Mouse (Mus musculus) hindbrain, embryonic 11.5 days (tissue): ENCODE measurements around the gene Ccl17. TPM values are rescaled to one million over a fixed set of nuclear protein-coding genes. Genes with fewer than 3 reads are reported as not detected.
A peak's percentile ranks its signal among the peaks of the same experiment; 100 is the strongest.

Experiments
- ATAC-seq: fragments of 200-750 bp; cut with Nextera tagmentation; 2 replicates; pipeline ENCODE4 v1.8.0; 2017; ENCODE audit warnings: mild to moderate bottlenecking, moderate TSS enrichment, moderate library complexity; ENCODE audit not compliant: low FRiP score
- DNase-seq: peaks from one replicate; pipeline ENCODE4 v3.0.0-alpha.2; 2015; ENCODE audit warnings: low spot score
- H3K27ac ChIP-seq: fragments of 300-500 bp; sonication (generic); 2 replicates; pipeline ENCODE4 v1.5.1; 2014; ENCODE audit warnings: mild to moderate bottlenecking, low read depth, low read length
- H3K27me3 ChIP-seq: fragments of 300-500 bp; sonication (generic); 2 replicates; pipeline ENCODE4 v1.6.1; 2014; ENCODE audit warnings: mild to moderate bottlenecking, low read length, moderate library complexity, mixed read lengths; ENCODE audit not compliant: control insufficient read depth, insufficient read depth
- H3K36me3 ChIP-seq: fragments of 300-500 bp; sonication (generic); 2 replicates; pipeline ENCODE4 v1.6.1; 2014; ENCODE audit warnings: mild to moderate bottlenecking, low read length, moderate library complexity, mixed read lengths; ENCODE audit not compliant: control insufficient read depth, insufficient read depth
- H3K4me1 ChIP-seq: fragments of 300-500 bp; sonication (generic); replicated peaks from 2 replicates; pipeline ENCODE4 v1.6.1; 2014; ENCODE audit warnings: low read length, mixed read lengths; ENCODE audit not compliant: control insufficient read depth, insufficient read depth
- H3K4me2 ChIP-seq: fragments of 300-500 bp; sonication (generic); replicated peaks from 2 replicates; pipeline ENCODE4 v1.6.1; 2014; ENCODE audit warnings: mild to moderate bottlenecking, low read depth, low read length
- H3K4me3 ChIP-seq: fragments of 300-500 bp; sonication (generic); 2 replicates; pipeline ENCODE4 v1.5.1; 2014; ENCODE audit warnings: low read depth, low read length
- H3K9ac ChIP-seq: fragments of 300-500 bp; sonication (generic); 2 replicates; pipeline ENCODE4 v1.6.1; 2014; ENCODE audit warnings: low read depth, low read length
- H3K9me3 ChIP-seq: fragments of 300-500 bp; sonication (generic); 2 replicates; pipeline ENCODE4 v1.6.1; 2016; ENCODE audit warnings: low read length; ENCODE audit not compliant: control insufficient read depth
- WGBS: fragments of 180-500 bp; shearing (Covaris S2); extraction: QIAGEN DNeasy Blood & Tissue Kit; methylation state at CpG from one replicate; pipeline ENCODE4 v1.1.7; 2014; 5-methylcytosine and 5-hydroxymethylcytosine counted together
- polyA plus RNA-seq: library from polyadenylated mRNA; unstranded; fragments of >200 nt; fragmentation: Nextera tagmentation; extraction: Ambion mirVana; gene quantifications from 2 replicates; pipeline ENCODE4 v1.2.1, GENCODE M21; 2014

Ccl17 gene
- polyA plus RNA-seq, 1 experiment from 2014 or later: not detected

DNA sequence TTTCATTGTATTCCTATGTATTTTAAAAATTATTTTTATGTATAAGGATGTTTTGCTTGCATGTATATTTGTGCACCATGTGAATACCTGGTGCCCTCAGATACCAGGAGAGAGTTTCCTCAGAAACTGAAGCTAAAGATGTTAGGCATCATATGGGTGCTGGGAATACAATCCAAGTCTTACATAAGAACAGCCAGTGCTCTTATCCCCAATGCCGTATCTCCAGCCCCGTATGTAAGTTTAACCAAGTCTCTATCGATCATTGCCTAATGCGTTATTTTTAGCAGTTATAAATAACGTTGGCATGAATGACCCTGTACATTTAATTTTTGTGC is 46.7 kb downstream of the Ccl17 start:
- no peaks in the 10 kb centered on the region for H3K27me3 ChIP-seq
- DNase-seq (no peak), ATAC-seq (peak; percentile 31)
- H3K9me3 ChIP-seq: no peaks in the 10 kb centered on the region
- no peak overlapping the region; the same call in 1 of the 2 replicates for H3K9ac ChIP-seq
- H3K4me3 ChIP-seq: peak overlapping the region; percentile 98
- H3K36me3 ChIP-seq: no peaks in the 10 kb centered on the region
- H3K4me2 ChIP-seq: no peak overlapping the region
- no peaks in the 10 kb centered on the region; the same call in 1 of the 2 replicates for H3K4me1 ChIP-seq
- WGBS: 32% methylated on average over 5 of the region's 5 CpGs
- no peak overlapping the region for H3K27ac ChIP-seq

DNA sequence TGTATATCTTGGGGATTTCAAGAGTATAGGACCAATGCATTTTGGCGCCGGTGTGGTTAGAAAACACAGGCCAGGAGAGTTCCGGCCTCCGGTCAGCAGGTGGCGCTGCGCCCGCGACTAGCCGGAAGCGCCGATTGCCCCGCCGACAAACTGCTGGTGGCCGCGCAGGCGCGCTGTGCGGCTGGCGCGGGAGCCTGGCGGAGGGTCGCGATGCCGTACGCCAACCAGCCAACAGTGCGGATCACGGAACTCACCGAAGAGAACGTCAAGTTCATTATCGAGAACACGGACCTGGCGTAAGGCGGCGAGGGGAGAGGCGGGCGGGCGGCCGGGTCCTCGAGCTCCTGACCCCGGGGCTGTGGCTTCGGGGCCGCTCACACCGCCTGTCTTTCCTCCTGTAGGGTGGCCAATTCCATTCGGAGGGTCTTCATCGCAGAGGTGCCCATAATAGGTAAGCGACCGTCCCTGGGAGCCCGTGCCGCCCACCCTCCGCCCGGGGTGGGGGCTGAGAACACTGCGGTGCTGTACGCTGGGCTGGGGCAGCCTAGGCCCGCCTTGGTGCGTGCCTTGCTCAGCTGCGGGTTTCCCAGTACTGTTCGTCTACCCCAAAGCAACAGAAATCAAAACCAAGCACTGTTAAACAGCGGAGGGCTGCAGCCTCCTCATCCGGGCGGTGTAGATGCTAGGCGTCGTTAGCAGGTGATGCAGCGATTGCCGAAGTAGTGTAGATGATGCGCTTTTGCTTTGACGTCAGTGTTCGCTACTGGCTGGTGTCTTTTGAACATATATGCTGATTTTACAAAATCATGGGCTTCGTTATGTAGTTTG is 47.3 kb downstream of the Ccl17 start, which contains the start of gene Polr2c:
Gene Polr2c (plus strand): TSS at position 105 of the 828 bp plus-strand sequence.
- no peaks in the 10 kb centered on the region for H3K9me3 ChIP-seq
- WGBS: under 1% methylated on average over 68 of the region's 68 CpGs
- no peaks in the 10 kb centered on the region; the same call in 1 of the 2 replicates for H3K4me1 ChIP-seq
- H3K36me3 ChIP-seq: peaks cover 3% of the 10 kb centered on the region; the same call in 1 of the 2 replicates
- DNase-seq: peak; percentile 96
- peak within 1 kb of the TSS; percentile 98 for H3K4me3 ChIP-seq
- H3K9ac ChIP-seq: peak within 1 kb of the TSS; percentile 93
- H3K27ac ChIP-seq: peak within 1 kb of the TSS; percentile 42; the same call in 1 of the 2 replicates
- no peaks in the 10 kb centered on the region for H3K27me3 ChIP-seq
- ATAC-seq: peak; percentile 85
- H3K4me2 ChIP-seq: peak within 1 kb of the TSS; percentile 80

DNA sequence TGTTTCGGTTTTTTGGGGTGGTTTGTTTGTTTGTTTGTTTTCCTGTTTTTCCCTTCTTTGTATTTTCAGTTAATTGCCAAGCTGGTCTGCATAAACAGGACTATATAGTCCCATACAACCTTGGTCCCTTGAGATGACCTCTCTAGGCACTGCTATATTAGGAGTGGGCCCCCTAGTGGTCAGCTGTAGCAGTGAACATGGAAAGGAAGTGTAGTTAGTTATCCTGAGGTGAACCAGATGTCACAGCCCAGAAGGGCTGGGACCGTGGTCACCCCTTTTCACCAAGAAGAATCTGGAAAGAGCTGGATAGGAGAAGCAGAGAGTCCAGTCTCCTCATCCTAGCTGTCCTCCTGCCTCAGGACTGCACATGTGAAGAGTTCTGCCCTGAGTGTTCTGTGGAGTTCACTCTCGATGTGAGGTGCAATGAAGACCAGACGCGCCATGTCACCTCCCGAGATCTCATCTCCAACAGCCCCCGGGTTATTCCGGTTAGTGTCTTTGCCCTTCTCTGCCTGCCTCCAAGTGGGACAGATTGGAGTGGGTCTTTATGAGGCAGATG is 51.2 kb downstream of the Ccl17 start:
- Histone ChIP-seq H3K4me3 (no peak overlapping the region), H3K4me1 (no peaks in the 10 kb centered on the region; the same call in 1 of the 2 replicates), H3K27me3 (no peaks in the 10 kb centered on the region), H3K36me3 (peaks cover 9% of the 10 kb centered on the region; the same call in 1 of the 2 replicates), H3K27ac (no peak overlapping the region), H3K9ac (no peak overlapping the region), H3K4me2 (no peak overlapping the region), H3K9me3 (no peaks in the 10 kb centered on the region)
- WGBS: 82% methylated on average over 8 of the region's 8 CpGs
- peak; percentile 79 for DNase-seq
- no peak for ATAC-seq

Other genes with a start within 250 kb of the Ccl17 start
- 45.5 and 50.4 TPM in 2 replicates for gene Rspry1, start 208.5 kb upstream of the Ccl17 start, polyA plus RNA-seq
- 110 TPM in 2 replicates for gene Fam192a, start 208.5 kb upstream of the Ccl17 start, polyA plus RNA-seq
- gene Arl2bp, start 143.9 kb upstream of the Ccl17 start, polyA plus RNA-seq: 65.2 and 94.5 TPM in 2 replicates
- 0.25 and 0.63 TPM in 2 replicates for gene Pllp, start 114.2 kb upstream of the Ccl17 start, polyA plus RNA-seq
- gene Ccl22, start 64.9 kb upstream of the Ccl17 start, polyA plus RNA-seq: not detected in 2 replicates
- 9.9 and 10.9 TPM in 2 replicates for gene Cx3cl1, start 38.4 kb upstream of the Ccl17 start, polyA plus RNA-seq
- 52.3 and 55.0 TPM in 2 replicates for gene Coq9, start 27.9 kb downstream of the Ccl17 start, polyA plus RNA-seq
- gene Ciapin1, start 27.9 kb downstream of the Ccl17 start, polyA plus RNA-seq: 124 and 145 TPM in 2 replicates
- 159 and 165 TPM in 2 replicates for gene Polr2c, start 47.0 kb downstream of the Ccl17 start, polyA plus RNA-seq
- gene Dok4, start 65.9 kb downstream of the Ccl17 start, polyA plus RNA-seq: 13.5 and 14.7 TPM in 2 replicates
- gene Ccdc102a, start 107.6 kb downstream of the Ccl17 start, polyA plus RNA-seq: 18.5 and 19.2 TPM in 2 replicates
- gene Adgrg5, start 113.2 kb downstream of the Ccl17 start, polyA plus RNA-seq: 0.14 TPM in 2 replicates
- gene Adgrg1, start 164.3 kb downstream of the Ccl17 start, polyA plus RNA-seq: 138 and 160 TPM in 2 replicates
- gene Adgrg3, start 207.2 kb downstream of the Ccl17 start, polyA plus RNA-seq: 2.5 and 4.7 TPM in 2 replicates
- 1.0 and 1.2 TPM in 2 replicates for gene Drc7, start 244.7 kb downstream of the Ccl17 start, polyA plus RNA-seq